Mouse (Mus musculus) thymus, postnatal 4 days (tissue): Measurements from ENCODE around the gene Nmral1.

Source experiments
- DNase-seq: peaks from one replicate; pipeline ENCODE4 v3.0.0; 2021

Nmral1 gene

GRCm38 (mm10) chr16:4718753-4719518 lies at the start of gene Nmral1:
Gene Nmral1 (minus strand): TSS chr16:4719356.
- peak; percentile 76 for DNase-seq

DNA sequence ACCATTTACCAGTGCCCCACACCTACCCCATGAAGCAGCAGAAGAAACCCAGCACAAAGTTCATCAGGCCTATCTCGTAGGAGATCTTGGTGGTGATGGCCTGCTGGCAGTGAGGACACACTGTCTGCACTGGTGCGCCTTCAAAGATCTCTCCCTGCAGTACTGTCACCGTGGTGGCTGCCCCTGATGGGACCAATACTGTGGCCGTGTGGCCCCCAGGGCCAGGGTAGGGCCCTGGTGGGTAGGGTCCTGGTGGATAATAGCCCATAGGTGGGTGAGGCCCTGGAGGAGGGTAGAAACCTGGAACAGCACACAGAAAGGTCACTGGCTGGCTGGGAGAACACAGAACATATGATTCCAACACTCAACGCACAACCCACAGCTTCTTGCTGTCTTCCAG lies 49.6 kb upstream of the Nmral1 start:
- no peak for DNase-seq

- no peak for DNase-seq
Measured at GRCm38 (mm10) chr16:4767012-4767790, 48.0 kb upstream of the Nmral1 start.

DNA sequence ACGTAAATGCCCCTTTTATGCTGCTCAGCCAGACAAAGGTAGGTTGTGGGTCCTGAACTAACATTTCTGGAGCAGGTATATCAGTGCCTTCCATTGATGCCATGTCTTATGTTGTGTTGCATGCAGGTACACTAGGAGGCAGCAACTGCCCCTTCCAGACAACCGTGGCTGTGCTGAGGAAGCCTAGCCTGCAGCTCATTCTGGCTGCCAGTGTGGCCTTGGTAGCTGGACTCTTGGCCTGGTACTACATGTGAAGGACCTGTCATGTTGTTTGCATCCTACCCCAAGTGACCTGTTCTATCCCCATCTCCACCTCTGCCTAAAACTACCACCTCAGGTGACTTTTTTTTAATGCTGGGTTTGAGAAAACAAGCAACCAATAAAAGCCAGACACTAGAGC lies 46.7 kb upstream of the Nmral1 start:
- DNase-seq = no peak

DNA sequence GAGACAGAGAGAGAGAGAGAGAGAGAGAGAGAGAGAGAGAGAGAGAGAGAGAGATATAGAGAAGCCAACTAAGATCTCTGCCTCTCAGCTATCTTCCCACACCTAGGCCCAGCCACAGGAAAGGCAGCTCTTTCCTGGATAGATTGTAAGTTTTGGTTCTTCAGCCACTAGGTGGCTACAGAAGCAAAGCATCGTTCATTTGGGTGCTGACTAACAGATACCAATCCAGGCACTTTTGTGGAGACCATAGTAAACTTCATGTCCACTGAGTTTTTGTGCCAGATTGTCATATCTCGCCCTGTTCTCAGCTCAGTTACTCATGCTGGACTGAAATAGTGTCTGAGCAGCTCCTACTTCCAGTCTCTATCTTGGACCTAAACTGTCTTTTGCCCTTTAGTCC lies 44.1 kb upstream of the Nmral1 start:
- DNase-seq = no peak

DNA sequence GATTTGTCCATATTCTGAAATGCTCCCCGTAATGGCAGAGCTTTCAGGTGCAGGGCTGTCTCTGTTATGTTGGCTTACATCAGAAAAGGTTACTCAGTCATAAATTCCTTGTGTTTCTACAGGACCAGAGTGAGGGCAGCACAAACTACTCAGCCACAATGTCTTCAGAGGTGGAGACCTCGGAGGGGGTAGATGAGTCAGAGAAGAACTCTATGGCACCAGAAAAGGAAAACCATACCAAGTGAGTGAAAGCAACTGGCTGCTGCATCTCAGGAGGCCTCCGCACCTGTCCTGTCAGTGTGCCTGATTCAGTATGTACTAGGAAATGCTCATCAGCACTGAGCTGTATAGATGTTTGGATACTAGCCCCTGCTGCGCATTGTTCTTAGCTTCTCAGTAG lies 43.3 kb upstream of the Nmral1 start:
- no peak for DNase-seq

- peak; percentile 22 for DNase-seq
Measured at GRCm38 (mm10) chr16:4756660-4757335, 37.6 kb upstream of the Nmral1 start.

DNA sequence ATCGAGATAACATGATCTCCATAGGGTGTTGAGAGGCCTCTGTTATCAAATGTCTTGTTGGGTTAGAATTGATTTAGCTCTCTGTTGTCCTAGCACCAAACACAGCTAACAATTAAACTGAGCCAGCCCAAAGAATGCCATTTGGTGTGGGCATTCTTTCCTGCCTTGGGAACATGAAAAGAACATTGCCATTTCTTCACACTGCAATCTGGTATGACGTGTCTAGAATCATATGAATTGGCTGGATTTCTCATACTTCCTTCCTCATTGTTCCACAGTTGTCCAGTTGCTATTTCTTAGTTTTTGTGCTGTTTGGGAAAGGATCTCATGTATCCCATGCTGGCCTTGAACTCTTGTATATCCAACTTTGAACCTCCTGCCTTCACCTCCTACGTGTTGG lies 34.9 kb upstream of the Nmral1 start:
- DNase-seq = no peak

DNA sequence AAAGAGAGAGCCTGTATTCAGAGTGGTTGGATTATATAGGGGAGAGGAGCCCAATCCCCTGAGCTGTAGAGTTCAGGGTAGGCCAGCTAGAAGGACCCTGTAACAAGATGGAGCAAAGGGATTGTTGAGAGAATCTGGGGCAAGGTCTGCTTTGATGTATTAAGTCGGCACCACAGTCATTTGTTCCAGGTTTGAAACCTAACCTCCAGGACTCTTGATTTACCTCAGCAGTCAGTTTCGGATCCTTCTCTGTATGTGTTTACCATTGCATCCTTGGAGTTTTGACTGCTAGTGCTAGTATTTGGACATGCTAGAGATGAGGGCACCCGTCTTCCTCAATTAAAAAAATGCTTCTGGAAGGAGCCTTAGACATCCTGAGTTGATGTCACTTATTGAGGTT lies 33.0 kb upstream of the Nmral1 start:
- DNase-seq = no peak

DNA sequence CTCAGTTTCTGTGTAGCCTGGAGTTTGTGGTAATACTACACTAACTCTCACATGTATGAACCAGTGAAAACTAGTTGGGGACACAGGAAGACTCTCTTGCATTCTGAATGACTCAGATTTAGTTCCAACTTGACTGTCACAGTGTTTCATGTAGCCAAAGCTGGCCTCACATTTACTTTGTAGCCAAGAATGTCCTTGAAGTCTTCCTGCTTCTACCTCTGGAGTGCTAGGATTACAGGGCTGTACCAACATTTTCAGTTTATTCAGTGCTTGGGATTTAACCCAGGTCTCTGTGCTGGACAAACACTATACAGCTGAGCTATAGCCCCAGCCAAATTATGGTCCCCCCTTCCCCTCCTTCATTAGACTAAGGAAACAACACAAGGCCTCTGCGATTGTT lies 23.0 kb upstream of the Nmral1 start:
- no peak for DNase-seq

DNA sequence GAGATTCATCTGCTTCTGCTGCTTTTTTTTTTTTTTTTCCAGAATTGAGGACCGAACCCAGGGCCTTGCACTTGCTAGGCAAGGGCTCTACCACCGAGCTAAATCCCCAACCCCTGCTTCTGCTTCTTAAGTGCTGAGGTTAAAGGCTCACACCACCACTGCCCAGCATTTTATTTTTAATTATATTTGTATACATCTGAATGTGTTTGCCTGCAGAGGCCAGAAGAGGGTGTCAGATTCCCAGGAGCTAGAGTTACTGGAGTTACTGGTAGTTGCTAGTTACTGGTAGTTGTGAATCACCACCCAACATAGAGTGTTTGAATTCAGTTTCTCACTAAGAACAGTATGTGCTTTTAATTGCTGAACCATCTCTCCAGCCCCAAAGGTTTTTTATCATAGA lies 20.8 kb upstream of the Nmral1 start:
- no peak for DNase-seq

GRCm38 (mm10) chr16:4736262-4736661 lies 17.1 kb upstream of the Nmral1 start:
- no peak for DNase-seq

DNA sequence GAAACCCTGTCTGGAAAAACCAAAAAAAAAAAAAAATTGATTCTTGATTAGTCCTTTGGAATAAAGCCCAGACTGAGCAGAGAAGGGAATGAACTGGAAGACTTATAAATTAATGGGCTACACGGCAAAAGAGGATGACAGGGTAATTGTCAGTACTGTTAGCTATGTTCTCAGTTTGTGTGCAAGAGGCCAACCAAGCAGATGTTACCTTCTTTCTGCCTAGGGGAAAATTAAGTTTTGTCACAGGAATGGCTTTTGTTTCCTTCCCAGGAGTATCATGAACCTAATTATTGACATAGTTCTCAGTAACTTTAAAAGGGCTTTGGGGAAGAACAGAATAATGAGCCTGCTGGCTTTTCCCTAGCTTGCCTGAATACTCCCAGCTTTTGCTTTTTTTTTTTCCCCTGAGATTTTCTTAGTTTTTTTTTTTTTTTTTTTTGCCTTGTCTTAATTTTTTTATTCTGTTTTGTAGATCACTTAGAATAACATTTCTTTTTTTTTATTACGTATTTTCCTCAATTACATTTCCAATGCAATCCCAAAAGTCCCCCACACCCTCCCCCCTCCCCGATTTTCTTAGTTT lies 11.7 kb upstream of the Nmral1 start:
- no peak for DNase-seq

- no peak for DNase-seq
Measured at GRCm38 (mm10) chr16:4727963-4728362, 8.8 kb upstream of the Nmral1 start.

GRCm38 (mm10) chr16:4727526-4727925 lies 8.4 kb upstream of the Nmral1 start:
- DNase-seq = no peak

DNA sequence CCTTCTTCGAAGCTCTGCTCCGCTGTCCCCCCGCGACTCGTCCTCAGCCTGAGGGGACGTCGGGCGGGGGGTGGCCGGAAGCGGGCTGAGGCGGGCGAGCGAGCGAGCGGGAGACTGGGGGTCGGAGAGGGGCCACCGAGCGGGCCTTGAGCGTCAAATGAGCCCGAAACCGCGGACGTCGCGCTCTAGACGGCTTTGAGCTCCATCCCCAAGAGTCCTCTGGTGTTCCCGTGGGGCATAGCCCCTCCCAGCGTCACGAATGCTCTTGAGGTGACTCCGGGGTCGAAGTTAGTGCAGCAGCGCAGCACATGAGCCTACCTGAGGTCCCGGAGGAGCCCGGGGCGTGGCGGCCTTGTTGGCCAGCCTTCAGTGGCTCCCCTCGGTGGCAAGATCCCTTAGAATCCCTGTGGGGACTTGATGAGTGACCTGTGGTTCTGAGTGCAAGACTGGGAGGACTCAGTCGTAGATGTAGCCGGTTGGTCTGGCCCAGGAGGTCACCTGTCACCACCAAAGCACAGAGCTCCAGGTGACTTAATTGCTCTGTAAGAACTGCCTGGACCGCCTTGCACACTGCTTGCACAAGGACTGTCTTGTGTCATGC lies 7.5 kb upstream of the Nmral1 start:
- no peak for DNase-seq

- peak; percentile 99 for DNase-seq
Measured at GRCm38 (mm10) chr16:4725780-4726527, 6.8 kb upstream of the Nmral1 start, which contains the start of gene Hmox2. Gene Hmox2 (plus strand): TSS chr16:4726361.

- no peak for DNase-seq
Measured at GRCm38 (mm10) chr16:4725266-4725665, 6.1 kb upstream of the Nmral1 start.

GRCm38 (mm10) chr16:4722915-4723209 lies 3.7 kb upstream of the Nmral1 start:
- no peak for DNase-seq

DNA sequence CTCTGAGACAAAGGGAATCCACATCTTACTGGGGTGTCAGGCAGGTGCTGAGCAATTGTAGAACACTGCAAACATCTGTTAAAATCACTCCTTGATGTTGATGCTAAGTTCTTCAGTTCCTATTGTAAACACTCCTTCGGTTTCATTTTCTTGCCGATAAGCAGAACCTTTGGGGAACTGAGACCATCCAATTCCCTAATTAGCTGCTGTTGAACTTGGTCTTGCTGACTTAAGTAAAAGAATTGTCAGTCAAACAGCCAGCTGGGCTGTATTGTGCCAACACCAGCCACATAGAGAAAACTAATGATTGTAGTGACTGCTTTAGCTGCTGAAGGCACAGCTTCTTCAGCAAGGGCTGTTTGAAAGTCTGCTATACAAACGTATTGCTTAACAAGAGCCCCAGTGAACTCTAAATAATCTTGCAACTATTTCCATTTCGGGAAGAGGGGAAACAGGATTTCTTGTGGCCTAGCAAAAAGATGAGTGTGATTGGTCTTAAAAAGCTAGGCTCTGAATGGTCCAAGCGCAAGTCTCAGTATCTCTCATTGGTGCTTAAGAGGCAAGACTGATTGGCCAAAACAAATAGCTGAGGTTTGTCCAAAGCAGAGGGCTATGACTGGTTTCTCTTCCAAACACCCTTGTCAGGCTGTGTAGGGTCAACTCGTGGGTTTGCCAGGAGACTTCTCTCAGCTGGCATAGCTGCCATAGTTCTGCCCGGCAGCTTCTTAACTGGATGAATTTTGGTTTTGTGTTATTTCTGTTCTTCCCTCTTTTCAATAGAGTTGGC lies 3.2 kb upstream of the Nmral1 start:
- peak; percentile 33 for DNase-seq

DNA sequence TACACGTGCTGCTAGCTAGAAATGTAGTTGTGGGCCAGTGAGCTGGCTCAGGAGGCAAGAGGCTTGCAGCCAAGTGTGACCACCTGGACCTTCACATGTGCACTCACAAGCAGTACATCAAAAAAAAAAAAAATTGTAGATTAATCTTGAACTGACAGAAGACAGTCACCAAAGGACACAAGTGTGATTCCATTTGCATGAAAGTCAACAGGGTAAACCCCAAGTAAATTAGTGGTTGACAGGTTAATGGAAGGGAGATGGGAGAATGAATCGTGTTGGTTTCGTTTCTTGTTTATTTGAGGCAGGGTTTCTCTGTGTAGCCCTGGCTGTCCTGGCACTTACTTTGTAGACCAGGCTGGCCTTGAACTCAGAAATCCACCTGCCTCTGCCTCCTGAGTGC lies 1.3 kb downstream of the Nmral1 start:
- DNase-seq = no peak
